Mouse (Mus musculus): ENCODE measurements around the gene Gpatch2.

GRCm38 (mm10) chr1:187311122-187311521, 95.8 kb downstream of the Gpatch2 start:
- TF ChIP-seq CTCF (IDR thresholded peaks at IDR 0.05; ENCODE audit: insufficient read depth, low read length) (no peak), POLR2A (IDR thresholded peaks at IDR 0.05; ENCODE audit: borderline replicate concordance, extremely low read depth, low read depth, low read length) (no peak)

Measured in lung, adult 2 months (tissue).